Mouse (Mus musculus): ENCODE results near the gene Cdca7. TPM values are rescaled to one million over a fixed set of nuclear protein-coding genes. Genes with fewer than 3 reads are reported as not detected.

Cdca7 gene
- polyA plus RNA-seq, 1 experiment from 2014 or later, result 81.5 TPM

GRCm38 (mm10) chr2:72499782-72500411 is 23.9 kb downstream of the Cdca7 start:
- Histone ChIP-seq H3K9ac (ENCODE audit: low read depth, low read length) (no peak overlapping the region), H3K4me2 (ENCODE audit: low read depth, low read length) (peak overlapping the region; percentile 49), H3K4me1 (ENCODE audit: control insufficient read depth, insufficient read depth, low read length) (peaks cover 5% of the 10 kb centered on the region; the same call in 1 of the 2 replicates), H3K27me3 (replicated peaks; ENCODE audit: control insufficient read depth, insufficient read depth, low read length) (0 out of 2 replicates have a peak, but pooled peaks cover 5% of the 10 kb centered on the region), H3K4me3 (ENCODE audit: low read depth, low read length) (peak overlapping the region; percentile 11; the same call in 1 of the 2 replicates), H3K36me3 (ENCODE audit: control insufficient read depth, insufficient read depth, low read length) (no peaks in the 10 kb centered on the region), H3K9me3 (ENCODE audit: control insufficient read depth, low read length) (no peaks in the 10 kb centered on the region), H3K27ac (replicated peaks; ENCODE audit: low read depth, low read length) (no peak overlapping the region)
- DNase-seq (ENCODE audit: low spot score) (no peak), ATAC-seq (ENCODE audit: low read depth) (no peak)
- WGBS, result 22% methylated on average over 8 of the region's 8 CpGs

DNA sequence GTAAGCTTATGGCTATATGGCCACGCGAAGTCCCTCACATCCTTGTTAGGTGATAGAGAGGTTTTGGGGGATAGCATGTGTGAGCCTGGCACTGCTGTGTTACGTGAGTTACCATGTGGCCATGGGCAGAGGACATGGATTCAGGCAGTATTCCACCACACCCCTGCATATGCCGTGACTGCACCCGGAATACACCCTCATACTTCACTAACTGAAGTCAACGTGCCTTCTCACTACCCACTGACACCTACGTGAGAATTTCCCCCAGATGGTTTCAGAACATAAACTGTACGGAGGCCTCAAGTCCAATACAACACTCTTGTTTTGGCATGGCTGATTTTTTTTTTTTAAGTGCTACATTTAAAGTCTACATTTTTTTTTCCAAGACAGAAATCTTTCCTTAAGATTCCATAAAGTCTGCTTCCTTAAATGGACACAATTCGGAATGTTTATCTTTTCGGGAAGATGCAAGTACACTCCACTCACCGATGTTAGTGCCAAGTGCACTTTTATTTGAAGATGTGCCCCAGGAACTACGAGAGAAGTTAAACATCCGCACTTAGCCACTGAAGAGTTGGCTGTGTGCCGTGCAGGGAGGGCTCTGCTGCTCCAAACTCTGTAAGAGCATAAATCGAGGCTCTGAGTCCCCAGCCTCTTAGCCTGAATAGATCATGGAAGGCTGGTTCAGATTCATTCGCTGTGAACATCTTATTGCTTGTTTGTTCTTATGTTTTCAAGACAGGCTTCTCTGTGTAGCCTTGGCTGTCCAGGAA is 26.3 kb downstream of the Cdca7 start:
- Histone ChIP-seq H3K27ac (replicated peaks; ENCODE audit: low read depth, low read length) (no peak overlapping the region), H3K4me2 (ENCODE audit: low read depth, low read length) (no peak overlapping the region), H3K27me3 (replicated peaks; ENCODE audit: control insufficient read depth, insufficient read depth, low read length) (0 out of 2 replicates have a peak, but pooled peaks cover 7% of the 10 kb centered on the region), H3K4me1 (ENCODE audit: control insufficient read depth, insufficient read depth, low read length) (peaks cover 5% of the 10 kb centered on the region; the same call in 1 of the 2 replicates), H3K9me3 (ENCODE audit: control insufficient read depth, low read length) (no peaks in the 10 kb centered on the region), H3K9ac (ENCODE audit: low read depth, low read length) (no peak overlapping the region), H3K36me3 (ENCODE audit: control insufficient read depth, insufficient read depth, low read length) (no peaks in the 10 kb centered on the region), H3K4me3 (ENCODE audit: low read depth, low read length) (no peak overlapping the region)
- ATAC-seq (ENCODE audit: low read depth) (no peak), DNase-seq (ENCODE audit: low spot score) (no peak)
- WGBS, result 77% methylated on average over 16 of the region's 16 CpGs

GRCm38 (mm10) chr2:72503646-72504045 is 27.7 kb downstream of the Cdca7 start:
- Histone ChIP-seq H3K4me2 (ENCODE audit: low read depth, low read length) (no peak overlapping the region), H3K9me3 (ENCODE audit: control insufficient read depth, low read length) (no peaks in the 10 kb centered on the region), H3K4me3 (ENCODE audit: low read depth, low read length) (no peak overlapping the region), H3K9ac (ENCODE audit: low read depth, low read length) (no peak overlapping the region), H3K36me3 (ENCODE audit: control insufficient read depth, insufficient read depth, low read length) (no peaks in the 10 kb centered on the region), H3K27ac (replicated peaks; ENCODE audit: low read depth, low read length) (no peak overlapping the region), H3K4me1 (ENCODE audit: control insufficient read depth, insufficient read depth, low read length) (peaks cover 8% of the 10 kb centered on the region; the same call in 1 of the 2 replicates), H3K27me3 (replicated peaks; ENCODE audit: control insufficient read depth, insufficient read depth, low read length) (0 out of 2 replicates have a peak, but pooled peaks cover 5% of the 10 kb centered on the region)
- WGBS, result 55% methylated on average over 9 of the region's 9 CpGs
- ATAC-seq (ENCODE audit: low read depth) (no peak), DNase-seq (ENCODE audit: low spot score) (no peak)

GRCm38 (mm10) chr2:72507855-72508635 is 32.1 kb downstream of the Cdca7 start:
- 60% methylated on average over 18 of the region's 18 CpGs for WGBS
- no peaks in the 10 kb centered on the region for H3K36me3 ChIP-seq (ENCODE audit: control insufficient read depth, insufficient read depth, low read length)
- H3K27me3 ChIP-seq (replicated peaks; ENCODE audit: control insufficient read depth, insufficient read depth, low read length), result 0 out of 2 replicates have a peak, but pooled peaks cover 3% of the 10 kb centered on the region
- no peak for ATAC-seq (ENCODE audit: low read depth)
- H3K4me2 ChIP-seq (ENCODE audit: low read depth, low read length), result no peak overlapping the region
- H3K9ac ChIP-seq (ENCODE audit: low read depth, low read length), result no peak overlapping the region
- H3K9me3 ChIP-seq (ENCODE audit: control insufficient read depth, low read length), result no peaks in the 10 kb centered on the region
- DNase-seq (ENCODE audit: low spot score), result no peak
- 0 out of 2 replicates have a peak, but pooled peaks cover 3% of the 10 kb centered on the region for H3K4me1 ChIP-seq (ENCODE audit: control insufficient read depth, insufficient read depth, low read length)
- H3K4me3 ChIP-seq (ENCODE audit: low read depth, low read length), result no peak overlapping the region
- no peak overlapping the region for H3K27ac ChIP-seq (replicated peaks; ENCODE audit: low read depth, low read length)

GRCm38 (mm10) chr2:72508891-72509290 is 32.9 kb downstream of the Cdca7 start:
- H3K4me3 ChIP-seq (ENCODE audit: low read depth, low read length), result no peak overlapping the region
- 86% methylated on average over 8 of the region's 8 CpGs for WGBS
- ATAC-seq (ENCODE audit: low read depth), result no peak
- H3K27me3 ChIP-seq (replicated peaks; ENCODE audit: control insufficient read depth, insufficient read depth, low read length), result 0 out of 2 replicates have a peak, but pooled peaks cover 3% of the 10 kb centered on the region
- DNase-seq (ENCODE audit: low spot score), result no peak
- H3K9ac ChIP-seq (ENCODE audit: low read depth, low read length), result no peak overlapping the region
- 0 out of 2 replicates have a peak, but pooled peaks cover 3% of the 10 kb centered on the region for H3K4me1 ChIP-seq (ENCODE audit: control insufficient read depth, insufficient read depth, low read length)
- H3K4me2 ChIP-seq (ENCODE audit: low read depth, low read length), result no peak overlapping the region
- H3K9me3 ChIP-seq (ENCODE audit: control insufficient read depth, low read length), result no peaks in the 10 kb centered on the region
- H3K27ac ChIP-seq (replicated peaks; ENCODE audit: low read depth, low read length), result no peak overlapping the region
- no peaks in the 10 kb centered on the region for H3K36me3 ChIP-seq (ENCODE audit: control insufficient read depth, insufficient read depth, low read length)

DNA sequence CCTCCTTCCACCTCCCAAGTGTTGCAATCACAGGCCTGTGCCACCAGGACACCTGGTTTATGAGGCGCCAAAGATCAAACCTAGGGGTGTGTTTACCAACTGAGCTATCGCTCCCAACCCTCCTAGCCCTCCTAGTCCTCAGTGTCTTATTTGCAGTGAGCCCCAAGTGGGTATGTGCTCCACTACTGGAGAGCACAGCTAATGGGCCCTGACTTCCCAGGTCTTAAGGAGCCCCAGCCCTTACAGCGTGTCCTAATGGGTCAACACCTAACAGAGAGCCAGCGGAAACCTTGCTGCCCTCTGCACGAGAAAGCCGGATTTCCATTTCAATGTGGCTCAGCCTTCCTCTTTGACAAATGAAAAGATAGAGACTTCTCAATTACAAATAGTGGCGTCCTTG is 39.6 kb downstream of the Cdca7 start:
- Histone ChIP-seq H3K9me3 (ENCODE audit: control insufficient read depth, low read length) (no peaks in the 10 kb centered on the region), H3K4me1 (ENCODE audit: control insufficient read depth, insufficient read depth, low read length) (no peaks in the 10 kb centered on the region), H3K4me2 (ENCODE audit: low read depth, low read length) (no peak overlapping the region), H3K9ac (ENCODE audit: low read depth, low read length) (no peak overlapping the region), H3K4me3 (ENCODE audit: low read depth, low read length) (no peak overlapping the region), H3K27me3 (replicated peaks; ENCODE audit: control insufficient read depth, insufficient read depth, low read length) (0 out of 2 replicates have a peak, but pooled peaks cover 9% of the 10 kb centered on the region), H3K36me3 (ENCODE audit: control insufficient read depth, insufficient read depth, low read length) (no peaks in the 10 kb centered on the region), H3K27ac (replicated peaks; ENCODE audit: low read depth, low read length) (no peak overlapping the region)
- ATAC-seq (ENCODE audit: low read depth) (no peak), DNase-seq (ENCODE audit: low spot score) (no peak)
- 49% methylated on average over 7 of the region's 7 CpGs for WGBS

- Histone ChIP-seq H3K9ac (ENCODE audit: low read depth, low read length) (no peak overlapping the region), H3K27me3 (replicated peaks; ENCODE audit: control insufficient read depth, insufficient read depth, low read length) (0 out of 2 replicates have a peak, but pooled peaks cover 9% of the 10 kb centered on the region), H3K9me3 (ENCODE audit: control insufficient read depth, low read length) (no peaks in the 10 kb centered on the region), H3K4me1 (ENCODE audit: control insufficient read depth, insufficient read depth, low read length) (no peaks in the 10 kb centered on the region), H3K27ac (replicated peaks; ENCODE audit: low read depth, low read length) (no peak overlapping the region), H3K4me2 (ENCODE audit: low read depth, low read length) (peak overlapping the region; percentile 45), H3K4me3 (ENCODE audit: low read depth, low read length) (no peak overlapping the region), H3K36me3 (ENCODE audit: control insufficient read depth, insufficient read depth, low read length) (no peaks in the 10 kb centered on the region)
- DNase-seq (ENCODE audit: low spot score) (peak; percentile 91), ATAC-seq (ENCODE audit: low read depth) (peak; percentile 88)
- 13% methylated on average over 17 of the region's 17 CpGs for WGBS
These were observed 40.2 kb downstream of the Cdca7 start for GRCm38 (mm10) chr2:72515971-72516719.

DNA sequence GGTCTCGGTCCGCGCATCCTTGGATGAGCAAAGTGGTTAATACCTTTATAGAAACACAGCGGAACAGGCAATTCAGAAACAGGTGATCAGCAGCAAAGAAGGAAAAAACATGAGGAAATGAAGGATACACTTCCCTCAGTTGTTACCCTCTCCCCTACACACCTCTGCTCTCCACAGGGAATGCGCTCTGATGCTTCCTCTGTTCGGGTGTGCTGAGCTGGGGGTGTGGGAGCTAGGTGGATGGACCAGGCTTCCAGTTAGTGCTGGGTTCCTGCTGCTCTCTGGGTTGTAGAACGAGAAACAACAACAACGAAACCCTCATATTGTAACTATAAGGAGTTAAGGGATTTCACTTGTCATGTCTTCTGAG is 40.7 kb downstream of the Cdca7 start:
- H3K36me3 ChIP-seq (ENCODE audit: control insufficient read depth, insufficient read depth, low read length), result no peaks in the 10 kb centered on the region
- no peak for DNase-seq (ENCODE audit: low spot score)
- H3K9ac ChIP-seq (ENCODE audit: low read depth, low read length), result no peak overlapping the region
- 0 out of 2 replicates have a peak, but pooled peaks cover 9% of the 10 kb centered on the region for H3K27me3 ChIP-seq (replicated peaks; ENCODE audit: control insufficient read depth, insufficient read depth, low read length)
- ATAC-seq (ENCODE audit: low read depth), result no peak
- H3K4me2 ChIP-seq (ENCODE audit: low read depth, low read length), result peak overlapping the region; percentile 45
- no peak overlapping the region for H3K27ac ChIP-seq (replicated peaks; ENCODE audit: low read depth, low read length)
- H3K4me1 ChIP-seq (ENCODE audit: control insufficient read depth, insufficient read depth, low read length), result no peaks in the 10 kb centered on the region
- H3K4me3 ChIP-seq (ENCODE audit: low read depth, low read length), result no peak overlapping the region
- WGBS, result 31% methylated on average over 8 of the region's 8 CpGs
- H3K9me3 ChIP-seq (ENCODE audit: control insufficient read depth, low read length), result no peaks in the 10 kb centered on the region

All from embryonic facial prominence, embryonic 14.5 days (tissue).